Mouse (Mus musculus) bone marrow macrophage, adult 2 months (primary cell): ENCODE data around the gene Fam135a. TPM values are rescaled to one million over a fixed set of nuclear protein-coding genes. Genes with fewer than 3 reads are reported as not detected.
A peak's percentile ranks its signal among the peaks of the same experiment; 100 is the strongest.
"Not testable (repeated sequence)": the region's sequence is repeated elsewhere in the genome, so short reads cannot be mapped to it uniquely, and the experiment has no call there.

Source experiments
- H3K27ac ChIP-seq: 2 replicates; pipeline ENCODE4 v1.5.1; 2012; ENCODE audit warnings: low read depth, low read length; ENCODE audit not compliant: insufficient read depth
- H3K4me1 ChIP-seq: 2 replicates; pipeline ENCODE4 v1.6.1; 2012; ENCODE audit warnings: low read length; ENCODE audit not compliant: control insufficient read depth, insufficient read depth
- H3K4me3 ChIP-seq: 2 replicates; pipeline ENCODE4 v1.5.1; 2012; ENCODE audit warnings: mild to moderate bottlenecking, low read length, moderate library complexity; ENCODE audit not compliant: insufficient read depth
- CTCF ChIP-seq: IDR thresholded peaks from 2 replicates; pipeline ENCODE4 v1.5.1; 2012; ENCODE audit warnings: low read depth, mild to moderate bottlenecking, low read length, moderate library complexity
- POLR2A ChIP-seq: IDR thresholded peaks from 2 replicates; pipeline ENCODE4 v1.6.1; 2012; ENCODE audit warnings: mild to moderate bottlenecking, low read depth, low read length, borderline replicate concordance
- polyA plus RNA-seq: library from polyadenylated mRNA; stranded (reverse); fragments of >200 nt; gene quantifications from 2 replicates; pipeline ENCODE4 v1.2.4, GENCODE M21; 2012; ENCODE audit not compliant: missing spikeins, insufficient read depth, insufficient read length

The Fam135a gene
- polyA plus RNA-seq, 1 experiment: 4.4 TPM

GRCm38 (mm10) chr1:24005070-24005804, 94.9 kb downstream of the Fam135a start, which contains the start of gene Sdhaf4:
TSS of gene Sdhaf4 (minus strand) at chr1:24005656.
- TF ChIP-seq CTCF (no peak), POLR2A (no peak)

GRCm38 (mm10) chr1:23999318-23999717, 100.8 kb downstream of the Fam135a start:
- TF ChIP-seq CTCF: no peak
- no peak for TF ChIP-seq POLR2A
- H3K4me3 ChIP-seq: no peak overlapping the region

More at GRCm38 (mm10) chr1:24005070-24005804, 94.9 kb downstream of the Fam135a start, which contains the start of gene Sdhaf4:
- Histone ChIP-seq H3K4me1 (peaks cover 2% of the 10 kb centered on the region; the same call in 1 of the 2 replicates), H3K27ac (peak within 1 kb of the TSS; percentile 58), H3K4me3 (peak within 1 kb of the TSS; percentile 96)

GRCm38 (mm10) chr1:23998866-23999265, 101.3 kb downstream of the Fam135a start:
- H3K4me1 ChIP-seq: no peaks in the 10 kb centered on the region
- no peak overlapping the region for H3K27ac ChIP-seq
- no peak overlapping the region for H3K4me3 ChIP-seq
- TF ChIP-seq POLR2A (no peak), CTCF (no peak)

More at GRCm38 (mm10) chr1:23999318-23999717, 100.8 kb downstream of the Fam135a start:
- H3K27ac ChIP-seq: no peak overlapping the region
- peaks cover under 1% of the 10 kb centered on the region; the same call in 1 of the 2 replicates for H3K4me1 ChIP-seq

DNA sequence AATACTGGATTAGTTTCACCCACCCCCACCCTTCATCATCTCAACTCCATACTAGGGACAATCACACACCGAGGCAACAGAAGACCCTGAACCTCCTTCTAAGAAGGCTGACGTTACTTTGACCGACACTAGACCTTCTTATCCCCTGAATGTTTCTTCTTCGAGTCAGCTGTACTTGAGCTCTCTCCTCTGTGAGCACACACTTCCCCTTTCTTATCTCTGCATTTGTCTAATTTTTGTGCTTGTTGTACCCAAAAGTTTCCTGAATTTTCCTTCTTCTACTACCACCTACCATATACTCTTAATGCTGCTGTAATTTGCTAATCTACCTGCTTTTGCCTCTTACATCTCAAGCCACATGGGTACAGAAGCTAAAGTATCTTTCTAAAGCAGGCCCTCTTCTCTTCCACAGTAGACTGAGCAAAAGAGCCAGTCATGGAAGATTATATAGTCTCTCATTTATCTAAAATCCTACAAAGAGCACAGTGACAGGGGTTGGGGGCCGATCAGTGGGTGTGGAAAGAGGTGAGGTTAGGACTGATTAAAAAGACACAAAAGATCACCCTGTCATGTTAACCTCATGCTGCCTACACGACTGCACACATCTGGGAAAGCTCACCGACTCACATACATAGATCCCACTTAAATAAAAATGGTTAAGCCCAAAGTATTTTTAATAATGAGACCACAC, 101.9 kb downstream of the Fam135a start:
- Histone ChIP-seq H3K4me3 (no peak overlapping the region), H3K4me1 (no peaks in the 10 kb centered on the region), H3K27ac (no peak overlapping the region)
- TF ChIP-seq POLR2A (no peak), CTCF (no peak)

- no peak overlapping the region for H3K27ac ChIP-seq
- H3K4me3 ChIP-seq: no peak overlapping the region
- H3K4me1 ChIP-seq: no peaks in the 10 kb centered on the region
- TF ChIP-seq POLR2A (no peak), CTCF (no peak)
Observed at GRCm38 (mm10) chr1:23997493-23997892, 102.6 kb downstream of the Fam135a start.

DNA sequence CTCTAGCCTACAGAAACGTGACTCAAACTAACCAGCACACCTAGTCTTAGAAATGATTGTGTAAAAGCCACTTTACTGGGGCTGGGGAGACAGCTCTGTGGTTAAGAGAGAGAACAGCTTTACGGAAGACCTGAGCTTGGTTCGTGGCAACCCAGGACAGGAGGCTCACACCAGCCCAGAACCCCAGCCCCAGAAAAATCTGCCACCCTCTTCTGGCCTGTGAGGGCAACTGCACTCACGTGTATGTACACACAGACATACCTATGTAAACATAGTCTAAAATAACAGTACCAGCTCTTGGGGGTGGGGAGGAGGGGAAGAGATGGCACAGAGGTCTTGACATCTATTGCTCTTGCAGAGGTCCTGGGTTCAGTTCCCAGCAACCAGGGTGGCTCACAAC, 104.7 kb downstream of the Fam135a start:
- Histone ChIP-seq H3K4me3 (no peak overlapping the region), H3K4me1 (no peaks in the 10 kb centered on the region), H3K27ac (no peak overlapping the region)
- TF ChIP-seq CTCF (no peak), POLR2A (no peak)

- TF ChIP-seq POLR2A (no peak), CTCF (no peak)
- H3K4me1 ChIP-seq: 0 out of 2 replicates have a peak, but pooled peaks cover 3% of the 10 kb centered on the region
- H3K27ac ChIP-seq: no peak overlapping the region
- no peak overlapping the region for H3K4me3 ChIP-seq
Observed at GRCm38 (mm10) chr1:23983118-23983517, 117.0 kb downstream of the Fam135a start.

- no peak overlapping the region for H3K4me3 ChIP-seq
- no peak for TF ChIP-seq CTCF
- no peak for TF ChIP-seq POLR2A
Observed at GRCm38 (mm10) chr1:23978281-23978680, 121.9 kb downstream of the Fam135a start.

GRCm38 (mm10) chr1:23971159-23971558, 129.0 kb downstream of the Fam135a start:
- not testable (repeated sequence) for H3K27ac ChIP-seq, H3K4me3 ChIP-seq, H3K4me1 ChIP-seq

More at GRCm38 (mm10) chr1:23978281-23978680, 121.9 kb downstream of the Fam135a start:
- H3K27ac ChIP-seq: no peak overlapping the region
- no peaks in the 10 kb centered on the region for H3K4me1 ChIP-seq
